Mouse (Mus musculus) urinary bladder, postnatal 4 days (tissue): Measurements from ENCODE around the gene Msmp.
"Not testable (repeated sequence)": the region's sequence is repeated elsewhere in the genome, so short reads cannot be mapped to it uniquely, and the experiment has no call there.

Experiments used
- DNase-seq, 2 experiments: peaks; one replicate each; pipeline ENCODE4 v3.0.0; 2021 to 2022; ENCODE audit warnings: low spot score in 2 of 2

Msmp gene

DNA sequence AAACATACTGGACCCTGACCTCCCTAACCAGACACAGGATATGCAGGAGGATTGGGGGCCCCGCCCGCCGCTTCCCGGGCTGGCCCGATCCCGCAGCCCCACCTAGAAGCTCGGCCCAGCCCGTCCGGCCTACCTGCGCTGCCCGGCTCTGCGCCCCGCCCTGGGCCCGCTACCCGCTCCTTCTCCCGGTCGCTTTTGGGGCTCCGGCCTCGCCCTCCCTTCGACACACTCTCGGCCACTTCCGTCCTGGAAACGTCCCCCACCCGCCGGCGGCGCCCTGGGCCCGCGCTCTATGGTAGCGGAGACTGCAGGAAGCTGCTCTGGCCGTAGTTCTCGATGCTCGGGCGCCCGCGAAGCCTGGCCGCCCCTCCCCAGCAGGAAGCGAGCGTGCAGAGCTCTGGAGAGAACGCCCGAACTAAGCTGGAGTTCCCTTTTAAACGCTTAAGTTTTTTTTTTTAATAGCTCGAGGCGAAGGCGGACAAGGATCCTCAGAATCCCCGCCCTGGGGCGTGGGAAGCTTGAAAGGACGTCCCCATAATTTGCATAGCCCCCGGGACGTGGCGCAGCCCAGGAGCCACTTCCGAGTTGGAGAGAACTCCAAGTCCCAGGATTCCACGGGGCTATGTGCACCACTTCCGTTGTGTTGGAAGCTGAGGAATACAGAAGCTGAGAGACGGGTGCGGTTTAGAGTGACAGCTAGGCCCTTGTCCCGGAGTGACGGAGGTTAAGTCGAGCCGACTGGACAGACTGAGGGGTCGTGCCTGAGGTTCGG is 22.1 kb downstream of the Msmp start, which contains the start of the genes Creb3 and Tln1:
Creb3 (plus strand) TSS at position 336 of the 772 bp plus-strand sequence.
Tln1 (minus strand) TSS at position 695 of the 772 bp plus-strand sequence.
- DNase-seq: peak; percentile 91 to 92

DNA sequence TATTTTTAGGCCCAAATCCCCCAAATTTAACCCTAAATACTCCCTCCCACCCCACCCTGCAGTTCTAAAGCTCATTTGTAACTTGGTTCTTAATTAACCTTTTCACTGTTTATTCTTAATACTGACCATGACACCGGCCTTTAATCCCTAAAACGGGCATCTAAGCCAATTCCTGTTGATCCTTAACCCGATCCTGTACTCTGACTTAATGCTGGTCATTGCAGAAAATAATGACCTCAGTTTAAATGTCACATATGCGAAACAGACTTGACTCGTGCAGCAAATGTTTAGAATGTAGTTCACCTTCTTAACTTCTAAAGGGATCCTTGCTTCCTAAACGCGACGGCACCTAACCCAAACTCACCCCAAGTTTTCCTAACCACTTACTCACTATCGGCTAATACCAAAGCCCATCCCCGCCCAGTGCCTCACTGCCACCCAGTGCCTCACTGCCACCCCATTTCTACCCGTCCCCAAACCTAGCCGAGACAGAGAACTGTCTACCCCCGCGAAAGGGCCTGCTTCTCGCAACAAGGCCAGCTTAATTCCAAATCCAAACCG is 22.8 kb downstream of the Msmp start:
- DNase-seq: no peak

DNA sequence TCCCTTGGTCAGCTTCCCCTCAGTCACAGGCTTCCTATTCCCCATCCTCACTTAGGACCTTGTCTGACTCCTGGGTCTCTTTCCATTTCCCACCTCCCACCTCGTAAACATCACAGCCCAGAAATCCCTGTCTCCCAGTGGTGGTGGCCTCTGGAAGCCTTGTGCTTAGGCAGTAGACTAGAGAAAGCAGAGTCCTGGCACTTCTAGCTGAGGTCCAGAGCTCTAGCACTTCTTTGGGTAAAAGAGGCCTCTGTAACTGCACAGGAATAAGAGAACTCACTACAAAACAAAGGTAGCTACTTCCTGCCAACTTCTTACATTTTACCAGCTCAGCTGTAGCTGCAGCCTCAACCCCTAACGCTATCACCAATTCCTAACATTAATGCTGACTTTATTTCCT is 23.3 kb downstream of the Msmp start:
- DNase-seq: no peak

DNA sequence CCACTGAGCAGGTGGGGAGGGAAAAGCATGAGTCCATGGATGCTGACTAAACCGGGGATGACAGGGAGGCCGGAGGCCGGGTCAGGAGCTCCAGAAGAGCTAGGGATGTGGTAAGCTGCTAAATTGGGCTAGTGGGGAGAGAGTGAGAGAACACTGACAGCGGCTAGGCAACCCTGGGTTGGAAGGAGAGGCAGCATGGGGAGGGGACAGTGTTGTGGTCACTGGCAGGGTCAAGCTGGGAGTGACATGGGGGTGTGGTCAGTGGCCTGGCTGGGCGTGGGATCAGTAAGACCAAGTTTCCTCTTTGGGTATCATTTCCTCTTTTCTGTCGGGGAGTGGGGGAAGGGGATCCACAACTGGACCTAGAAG is 24.1 kb downstream of the Msmp start:
- DNase-seq: no peak

DNA sequence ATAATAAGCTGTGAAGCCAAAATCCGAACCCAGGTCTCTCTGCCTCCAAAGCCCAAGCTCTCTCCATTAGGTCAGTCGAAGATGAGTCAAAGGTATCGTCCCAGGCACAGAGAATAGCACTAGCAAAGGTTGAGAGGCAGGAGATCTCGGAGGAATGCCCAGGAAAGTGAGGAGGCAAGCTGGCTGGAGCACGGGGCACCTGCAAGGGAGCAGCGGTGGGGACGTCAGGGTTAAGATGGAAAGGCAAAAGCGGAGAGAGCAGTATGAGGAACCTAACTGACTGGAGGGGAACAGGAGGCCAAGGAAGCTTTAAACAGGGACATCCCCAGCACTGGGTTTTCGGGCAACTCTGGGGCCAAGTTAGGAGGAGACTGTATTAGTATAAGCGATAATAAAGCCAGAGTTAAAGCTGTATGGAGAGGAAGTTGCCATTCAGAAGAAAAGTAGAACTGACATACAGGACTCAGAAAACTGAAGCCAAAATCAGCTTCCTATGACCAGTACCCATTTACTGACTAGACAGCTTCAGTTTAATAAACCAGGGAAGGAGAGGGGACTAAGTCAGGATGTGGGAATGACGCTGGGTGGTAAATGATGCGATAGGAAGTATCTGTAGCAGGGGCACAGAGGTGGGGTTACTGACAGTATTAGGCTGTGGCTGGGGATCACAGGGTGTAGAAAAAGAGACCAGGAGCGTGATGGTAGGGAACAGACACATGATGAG is 24.6 kb downstream of the Msmp start:
- no peak for DNase-seq

DNA sequence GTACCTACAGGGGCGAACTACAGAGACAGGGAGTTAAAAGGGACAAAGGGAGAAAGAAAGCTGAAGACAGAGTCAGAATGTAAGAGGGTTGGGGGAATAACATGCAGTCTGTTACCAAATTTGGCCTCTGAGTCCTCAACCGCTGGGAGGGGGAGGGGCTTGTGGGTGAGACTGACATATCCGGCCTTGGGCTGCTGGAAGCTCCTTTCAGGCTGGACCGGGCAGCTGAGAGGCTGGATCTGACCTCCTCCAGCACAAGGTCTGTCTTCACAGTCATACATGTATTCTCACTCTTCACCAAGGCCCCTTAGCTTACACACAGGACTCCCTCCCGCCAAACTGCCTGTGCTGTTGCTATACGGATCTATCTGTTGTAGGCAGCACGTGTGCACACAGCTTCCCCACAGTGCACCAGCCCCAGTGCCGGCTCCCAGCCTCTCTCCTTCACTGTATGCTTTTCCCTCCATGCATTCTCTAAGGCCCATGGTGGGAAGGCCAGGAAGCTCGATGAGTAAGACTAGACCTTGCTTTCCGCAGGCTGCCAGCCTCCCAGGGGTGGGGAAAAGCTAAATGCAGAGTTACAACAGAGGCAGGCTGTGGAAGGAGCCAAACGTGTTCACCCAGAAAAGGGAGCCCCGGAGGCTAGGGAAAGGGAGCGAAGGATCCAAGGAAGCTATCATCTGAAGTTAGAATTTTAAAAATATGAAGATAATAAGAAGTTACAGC is 25.5 kb downstream of the Msmp start:
- DNase-seq: peak; percentile 65 to 74

DNA sequence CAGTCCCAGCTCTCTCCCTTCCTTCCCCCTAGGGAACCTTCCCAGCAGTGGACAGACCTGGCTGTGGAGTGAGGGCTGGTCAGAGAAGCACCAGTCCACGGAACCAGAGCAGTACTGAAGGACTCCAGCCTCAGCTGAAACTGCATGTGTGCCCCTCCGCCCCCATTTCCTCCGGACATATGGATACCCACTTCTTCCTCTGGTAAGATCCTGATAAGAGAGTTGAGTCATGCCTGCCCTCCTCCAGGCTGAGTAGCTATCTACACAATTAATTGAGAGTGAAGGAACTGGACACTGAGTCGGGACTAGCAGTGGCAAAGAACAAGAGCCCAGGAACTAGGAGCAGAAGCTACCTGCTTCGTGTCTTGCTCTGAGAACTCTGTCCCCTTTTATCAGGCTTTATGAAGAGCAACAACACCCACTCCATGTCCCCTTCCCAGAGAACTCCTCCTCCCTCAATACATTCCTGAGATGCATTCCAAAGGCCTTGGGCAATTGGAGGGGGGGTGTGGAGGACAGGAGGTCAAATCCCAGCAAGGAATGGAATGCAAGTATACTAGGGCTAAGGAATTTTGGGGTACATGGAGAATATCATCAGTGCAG is 26.2 kb downstream of the Msmp start:
- DNase-seq: no peak

DNA sequence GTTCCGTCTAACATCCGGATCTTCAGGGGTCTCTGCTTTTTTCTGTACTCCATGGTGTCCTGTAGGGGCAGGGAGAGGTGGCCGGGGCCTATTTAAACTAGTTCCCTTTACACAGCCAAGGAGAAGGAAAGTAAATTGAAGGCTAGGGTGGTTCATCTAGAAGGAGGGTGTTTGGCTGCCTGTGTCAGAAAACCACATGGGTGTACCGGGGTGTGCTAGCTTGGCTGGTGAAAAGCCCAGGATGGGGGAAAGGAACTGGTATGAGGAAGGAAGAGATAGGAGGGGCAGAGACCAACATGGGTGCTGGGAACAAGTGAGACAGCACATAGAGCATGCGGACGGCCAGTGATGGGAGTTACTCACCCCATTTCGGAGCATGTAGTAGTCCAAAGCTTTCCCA is 28.4 kb downstream of the Msmp start:
- DNase-seq: no peak

DNA sequence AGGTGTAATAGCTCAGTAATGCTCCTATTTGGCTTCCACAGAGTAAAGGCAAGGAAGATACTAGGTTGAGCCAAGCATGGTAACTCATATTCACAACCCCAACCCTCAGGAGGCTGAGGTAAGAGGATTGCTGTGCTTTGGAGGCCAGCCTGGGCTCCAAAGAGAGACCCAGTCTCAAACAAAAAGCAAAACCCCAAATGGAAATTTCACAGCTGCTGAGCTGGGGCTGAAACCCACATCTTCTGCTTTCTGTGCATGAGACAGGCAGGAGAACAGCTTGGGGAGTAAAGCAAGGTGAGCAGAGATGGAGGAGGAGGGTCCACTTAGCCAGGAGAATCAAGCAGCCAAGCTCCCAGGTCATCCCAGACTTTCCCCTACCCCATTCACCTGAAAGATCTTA is 30.4 kb downstream of the Msmp start:
- DNase-seq: no peak

DNA sequence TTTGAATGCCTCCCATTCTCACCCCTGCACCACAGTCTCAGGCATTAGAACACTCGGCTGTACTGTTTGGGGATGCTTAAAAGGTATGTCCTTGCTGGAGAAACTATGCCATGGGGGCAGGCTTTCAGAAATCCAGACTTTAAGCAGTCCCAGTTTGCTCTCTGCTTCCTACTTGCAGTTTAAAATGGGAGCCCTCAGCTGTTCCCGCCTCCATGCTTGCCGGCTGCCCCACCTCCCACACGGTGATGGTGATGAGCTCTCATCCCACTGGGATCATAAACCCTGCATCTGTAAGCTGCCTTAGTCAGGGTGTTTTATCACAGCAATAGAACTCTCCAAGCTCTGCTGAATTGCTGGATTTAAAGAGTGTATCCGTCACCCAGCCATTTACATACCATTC is 31.9 kb downstream of the Msmp start:
- no peak for DNase-seq

DNA sequence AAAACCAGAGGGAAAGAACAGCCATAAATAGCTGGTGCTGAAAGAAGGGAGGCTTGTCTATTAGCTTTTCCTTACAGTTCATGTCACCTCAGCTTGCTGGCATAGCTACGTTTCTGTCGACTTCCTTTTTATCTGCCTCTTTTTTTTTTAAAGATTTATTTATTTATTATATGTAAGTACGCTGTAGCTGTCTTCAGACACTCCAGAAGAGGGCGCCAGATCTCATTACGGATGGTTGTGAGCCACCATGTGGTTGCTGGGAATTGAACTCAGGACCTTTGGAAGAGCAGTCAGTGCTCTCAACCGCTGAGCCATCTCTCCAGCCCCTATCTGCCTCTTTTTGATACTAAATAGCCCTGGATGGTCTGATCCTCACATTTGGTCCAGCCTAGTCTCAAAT is 32.4 kb downstream of the Msmp start:
- DNase-seq: not testable (repeated sequence)

DNA sequence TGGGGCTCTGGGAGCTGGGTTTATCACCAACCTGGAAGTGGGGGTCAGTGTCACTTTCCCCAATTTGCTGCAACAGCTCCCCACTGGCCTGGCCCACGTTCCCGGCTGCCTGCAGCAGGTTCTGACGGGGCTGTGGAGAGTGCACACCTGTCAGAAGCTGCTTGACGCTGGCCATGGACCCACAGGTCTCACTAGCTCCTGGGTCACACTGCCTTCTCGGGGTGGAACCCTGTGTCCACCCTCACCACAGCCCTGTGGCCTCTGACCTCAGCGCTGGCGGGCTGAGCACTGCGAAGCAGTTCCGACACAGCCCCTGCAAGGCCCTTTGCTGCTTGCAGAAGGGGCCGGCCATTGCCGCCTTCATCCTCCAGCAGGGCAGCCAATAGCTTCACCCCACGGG is 35.2 kb downstream of the Msmp start:
- DNase-seq: no peak

DNA sequence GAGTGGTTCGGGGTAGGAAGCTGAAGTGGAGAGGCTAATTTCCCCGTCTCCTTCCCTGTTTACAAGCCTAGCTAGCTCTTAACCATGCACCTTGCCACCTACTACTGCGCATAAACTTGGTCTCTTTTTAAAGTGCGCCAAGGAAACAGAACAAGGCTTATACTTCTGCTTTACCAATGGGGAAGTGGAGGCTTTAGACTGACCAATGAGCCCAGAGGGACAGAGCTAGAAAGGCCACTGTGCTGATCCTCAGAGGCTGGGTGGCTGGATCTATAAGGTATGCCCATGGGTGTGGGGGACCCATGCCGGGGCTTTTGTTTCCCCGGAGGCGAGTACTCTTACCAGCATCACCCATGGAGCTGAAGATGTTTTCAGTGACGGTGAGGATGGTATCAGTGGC is 37.1 kb downstream of the Msmp start:
- DNase-seq: no peak

DNA sequence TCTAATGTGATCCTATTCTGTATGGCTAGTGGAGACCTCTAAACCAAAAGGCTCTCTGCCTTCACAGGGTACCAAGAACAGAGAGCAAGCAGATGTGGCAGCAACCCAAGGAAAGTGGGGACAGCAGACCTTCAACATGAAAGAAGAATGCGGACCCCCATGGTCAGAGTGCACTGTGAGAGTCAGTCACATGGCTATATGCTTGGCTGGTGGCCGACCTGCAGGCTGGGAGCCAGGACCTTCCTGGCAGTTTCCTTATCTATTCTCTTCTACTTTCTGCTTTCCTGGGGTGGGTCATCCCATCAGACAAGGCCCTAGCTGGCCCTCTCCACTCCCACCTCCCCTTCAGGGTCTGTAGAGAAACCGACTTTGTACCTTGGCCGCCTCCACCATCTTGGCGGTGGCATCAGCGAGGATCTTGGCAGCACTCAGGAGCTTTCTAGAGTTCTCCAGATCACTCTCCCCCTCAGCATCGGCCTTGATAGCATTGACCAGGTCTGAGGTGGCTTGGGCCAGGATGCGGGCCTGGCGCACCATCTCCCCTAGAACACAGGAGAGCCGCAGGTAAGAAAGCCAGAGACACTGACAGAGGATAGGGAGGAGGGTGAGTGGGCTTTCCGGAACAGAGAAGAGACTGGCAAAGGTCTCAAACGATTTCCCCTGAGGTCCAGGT is 37.8 kb downstream of the Msmp start:
- DNase-seq: no peak

DNA sequence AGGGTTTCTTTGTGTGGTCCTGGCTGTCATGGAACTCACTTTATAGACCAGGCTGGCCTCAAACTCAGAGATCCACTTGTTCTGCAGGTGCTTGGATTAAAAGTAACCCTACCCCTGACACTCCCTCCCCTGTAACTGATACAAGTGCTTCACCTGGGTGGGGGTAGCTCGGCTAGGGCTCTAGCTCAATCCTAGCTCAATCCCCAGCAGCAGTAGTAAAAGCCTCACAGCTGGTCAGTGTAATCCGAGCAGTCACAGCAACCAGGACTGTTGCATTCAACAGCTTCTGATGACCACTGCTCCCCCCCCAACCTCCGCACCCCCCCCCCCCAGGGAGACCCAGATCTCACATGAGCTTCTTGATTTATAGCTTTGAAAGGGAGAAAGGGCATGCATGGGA is 42.2 kb downstream of the Msmp start:
- DNase-seq: no peak

DNA sequence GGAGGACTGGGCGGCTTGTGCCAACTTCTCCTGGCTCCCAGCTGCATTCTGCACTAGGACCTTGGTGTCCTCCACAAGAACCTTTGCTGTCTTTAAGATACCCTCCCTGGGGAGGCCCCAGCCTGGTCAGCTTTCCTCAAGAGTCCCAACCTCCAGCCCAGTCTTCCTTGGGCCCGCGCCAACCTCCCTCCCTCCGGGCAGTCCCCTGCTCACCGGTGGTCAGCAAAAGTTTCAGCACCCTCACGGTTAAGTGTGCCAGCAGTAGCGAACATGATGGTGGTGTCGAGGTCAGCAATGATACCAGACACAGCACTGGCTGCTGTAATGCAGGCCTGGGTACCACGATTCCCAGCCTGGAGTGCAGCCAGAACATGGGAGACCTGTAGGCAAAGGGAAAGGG is 48.3 kb downstream of the Msmp start:
- no peak for DNase-seq

DNA sequence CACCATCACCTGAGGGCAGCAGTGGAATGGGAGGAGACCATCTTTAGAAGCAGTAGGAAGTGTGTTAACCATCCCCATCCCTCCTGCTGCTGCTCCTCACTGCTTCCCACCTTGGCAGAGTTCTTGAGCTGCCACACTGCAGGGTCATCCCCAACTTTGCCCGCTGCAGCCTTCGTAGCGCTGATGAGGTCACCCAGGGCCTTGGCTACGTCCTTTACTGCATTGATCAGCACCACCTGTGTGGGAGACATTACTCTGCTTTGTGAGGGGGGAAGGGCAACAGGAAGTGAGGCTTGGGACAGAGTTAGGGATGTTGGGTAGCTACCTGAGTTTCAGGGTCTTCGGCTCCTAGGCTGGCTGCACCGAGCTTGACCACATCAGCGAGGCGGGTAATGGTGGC is 48.7 kb downstream of the Msmp start:
- DNase-seq: no peak

DNA sequence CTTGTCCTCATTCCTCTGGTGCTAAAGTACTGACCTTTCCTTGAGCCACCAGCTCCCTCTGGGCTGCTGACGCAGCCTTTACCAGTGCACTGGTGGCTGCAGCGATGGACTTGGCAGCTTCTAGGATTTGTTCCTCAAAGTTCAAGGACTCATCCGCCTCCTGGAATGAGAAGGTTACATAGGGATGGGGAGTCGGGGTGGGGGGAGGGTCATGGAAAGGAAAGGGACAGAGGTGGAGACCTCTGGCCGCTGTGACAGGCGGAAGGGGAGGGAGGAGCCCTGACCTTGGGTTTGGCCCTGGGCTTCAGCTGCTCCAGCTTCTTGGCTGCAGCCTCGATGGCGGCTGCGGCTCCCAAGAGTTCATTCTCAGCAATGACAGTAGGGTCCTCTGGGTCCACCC is 51.0 kb downstream of the Msmp start:
- DNase-seq: no peak
